Mouse (Mus musculus) bone marrow macrophage, adult 2 months (primary cell): Measurements from ENCODE around the gene Midn. TPM values are rescaled to one million over a fixed set of nuclear protein-coding genes. Genes with fewer than 3 reads are reported as not detected.

Source experiments
- H3K27ac ChIP-seq: 2 replicates; pipeline ENCODE4 v1.5.1; 2012; ENCODE audit warnings: low read depth, low read length; ENCODE audit not compliant: insufficient read depth
- H3K4me1 ChIP-seq: 2 replicates; pipeline ENCODE4 v1.6.1; 2012; ENCODE audit warnings: low read length; ENCODE audit not compliant: control insufficient read depth, insufficient read depth
- H3K4me3 ChIP-seq: 2 replicates; pipeline ENCODE4 v1.5.1; 2012; ENCODE audit warnings: mild to moderate bottlenecking, low read length, moderate library complexity; ENCODE audit not compliant: insufficient read depth
- CTCF ChIP-seq: IDR thresholded peaks from 2 replicates; pipeline ENCODE4 v1.5.1; 2012; ENCODE audit warnings: low read depth, mild to moderate bottlenecking, low read length, moderate library complexity
- POLR2A ChIP-seq: IDR thresholded peaks from 2 replicates; pipeline ENCODE4 v1.6.1; 2012; ENCODE audit warnings: mild to moderate bottlenecking, low read depth, low read length, borderline replicate concordance
- polyA plus RNA-seq: library from polyadenylated mRNA; stranded (reverse); fragments of >200 nt; gene quantifications from 2 replicates; pipeline ENCODE4 v1.2.4, GENCODE M21; 2012; ENCODE audit not compliant: missing spikeins, insufficient read depth, insufficient read length

Gene Midn
- polyA plus RNA-seq, 1 experiment, result 40.5 TPM

DNA sequence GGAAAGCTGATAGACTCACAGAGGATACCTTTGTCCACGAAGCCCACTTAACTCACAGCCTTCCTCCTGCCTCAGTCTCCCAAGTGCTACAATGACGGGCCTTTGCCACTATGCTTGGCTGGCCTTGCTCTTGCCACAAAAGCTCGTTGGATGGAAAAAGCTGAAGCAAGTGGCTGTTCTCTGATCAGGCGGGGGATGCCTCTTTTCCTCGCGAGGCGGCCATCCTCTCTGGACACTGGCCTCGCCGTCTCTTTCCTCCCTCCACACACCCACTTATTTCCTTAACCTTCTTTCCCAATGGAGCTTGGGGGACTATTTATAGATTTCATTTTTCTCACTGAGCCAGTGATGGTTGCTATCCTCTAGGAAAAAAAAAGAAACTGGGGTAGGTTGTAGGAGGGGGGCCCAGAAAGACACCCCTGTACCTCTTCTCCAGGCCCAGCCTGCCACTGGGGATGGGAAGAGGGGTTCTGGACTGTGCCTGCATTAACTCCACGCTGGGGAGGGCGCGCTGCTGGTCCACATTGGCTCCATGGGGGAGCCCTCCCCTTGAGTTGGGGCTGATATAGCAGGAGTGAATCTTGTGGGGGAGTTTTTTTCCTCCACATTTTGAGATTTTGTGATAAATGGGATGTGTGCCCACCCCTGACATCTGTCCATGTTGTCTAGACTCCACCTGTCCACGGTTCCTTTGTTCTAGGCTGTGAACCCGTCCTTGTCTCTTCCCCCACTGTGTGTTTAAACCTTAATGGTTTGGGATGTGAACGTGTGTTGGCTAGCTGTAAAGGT, 9.3 kb downstream of the Midn start:
- Histone ChIP-seq H3K4me3 (no peak overlapping the region), H3K4me1 (peaks cover 59% of the 10 kb centered on the region), H3K27ac (peak overlapping the region; percentile 5; the same call in 1 of the 2 replicates)
- TF ChIP-seq POLR2A, result no peak
- TF ChIP-seq CTCF, result no peak

DNA sequence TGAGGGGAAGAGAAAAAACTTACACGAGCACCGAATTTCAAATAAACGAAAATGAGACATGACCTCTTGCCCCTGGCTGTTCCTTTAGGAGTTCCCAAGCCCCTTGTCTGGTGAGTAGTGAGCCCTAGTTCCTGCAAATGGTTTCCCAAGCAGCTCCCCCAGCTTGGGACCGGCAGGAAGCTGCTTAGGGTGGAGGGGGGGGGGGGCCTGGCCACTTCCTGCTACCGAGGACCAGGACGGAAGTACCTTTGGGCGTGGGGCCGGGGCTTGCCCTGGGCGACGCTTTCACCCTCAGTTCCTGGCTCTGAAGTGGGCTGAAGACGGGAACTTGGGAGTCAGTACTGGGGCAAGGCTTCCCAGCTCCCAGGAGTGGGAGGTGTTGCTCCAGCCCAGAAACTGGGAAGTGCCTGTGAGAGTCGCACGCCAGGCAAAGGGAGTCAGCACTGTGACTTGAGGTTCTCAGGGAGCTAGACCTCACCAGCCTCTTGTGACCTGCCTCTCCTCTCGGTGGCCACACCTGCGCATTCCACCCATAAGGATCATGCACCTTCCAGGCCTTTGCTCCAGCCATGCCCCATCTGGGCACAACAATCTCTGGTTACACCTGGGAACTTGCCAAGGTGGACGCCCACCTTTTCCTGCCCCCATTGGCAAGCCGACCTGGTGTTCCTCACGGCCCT, 10.4 kb downstream of the Midn start:
- no peak for TF ChIP-seq POLR2A
- no peak for TF ChIP-seq CTCF
- Histone ChIP-seq H3K4me3 (peak overlapping the region; percentile 56), H3K27ac (peak overlapping the region; percentile 84), H3K4me1 (peaks cover 62% of the 10 kb centered on the region)

DNA sequence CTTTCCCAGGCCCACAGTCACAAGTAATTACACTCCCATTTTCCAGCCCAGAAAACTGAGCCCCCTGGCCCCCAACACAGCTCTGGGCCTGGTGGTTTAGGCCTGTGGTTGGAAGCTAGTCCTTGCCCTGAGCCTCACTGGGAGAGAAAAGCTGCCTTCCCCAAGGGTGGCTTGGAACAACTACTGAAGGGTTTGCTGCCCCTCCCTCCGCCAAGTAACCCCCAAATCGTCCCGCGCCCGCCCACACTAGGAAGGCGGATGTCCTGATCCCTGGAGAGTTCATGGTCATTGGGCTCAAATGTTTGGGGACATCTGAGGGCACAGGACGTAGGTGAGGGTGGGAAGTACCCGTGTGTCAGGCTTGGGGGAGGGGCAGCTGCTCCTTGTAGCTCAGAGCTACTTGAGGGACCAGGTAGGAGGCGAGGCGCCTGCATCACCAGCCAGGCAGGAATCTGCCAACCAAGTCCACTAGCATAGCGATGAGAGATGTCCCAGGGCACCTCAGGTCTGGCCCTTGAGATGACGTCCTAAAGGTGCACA, 11.0 kb downstream of the Midn start:
- Histone ChIP-seq H3K4me1 (peaks cover 68% of the 10 kb centered on the region), H3K4me3 (peak overlapping the region; percentile 56), H3K27ac (peak overlapping the region; percentile 84)
- no peak for TF ChIP-seq CTCF
- TF ChIP-seq POLR2A, result no peak

DNA sequence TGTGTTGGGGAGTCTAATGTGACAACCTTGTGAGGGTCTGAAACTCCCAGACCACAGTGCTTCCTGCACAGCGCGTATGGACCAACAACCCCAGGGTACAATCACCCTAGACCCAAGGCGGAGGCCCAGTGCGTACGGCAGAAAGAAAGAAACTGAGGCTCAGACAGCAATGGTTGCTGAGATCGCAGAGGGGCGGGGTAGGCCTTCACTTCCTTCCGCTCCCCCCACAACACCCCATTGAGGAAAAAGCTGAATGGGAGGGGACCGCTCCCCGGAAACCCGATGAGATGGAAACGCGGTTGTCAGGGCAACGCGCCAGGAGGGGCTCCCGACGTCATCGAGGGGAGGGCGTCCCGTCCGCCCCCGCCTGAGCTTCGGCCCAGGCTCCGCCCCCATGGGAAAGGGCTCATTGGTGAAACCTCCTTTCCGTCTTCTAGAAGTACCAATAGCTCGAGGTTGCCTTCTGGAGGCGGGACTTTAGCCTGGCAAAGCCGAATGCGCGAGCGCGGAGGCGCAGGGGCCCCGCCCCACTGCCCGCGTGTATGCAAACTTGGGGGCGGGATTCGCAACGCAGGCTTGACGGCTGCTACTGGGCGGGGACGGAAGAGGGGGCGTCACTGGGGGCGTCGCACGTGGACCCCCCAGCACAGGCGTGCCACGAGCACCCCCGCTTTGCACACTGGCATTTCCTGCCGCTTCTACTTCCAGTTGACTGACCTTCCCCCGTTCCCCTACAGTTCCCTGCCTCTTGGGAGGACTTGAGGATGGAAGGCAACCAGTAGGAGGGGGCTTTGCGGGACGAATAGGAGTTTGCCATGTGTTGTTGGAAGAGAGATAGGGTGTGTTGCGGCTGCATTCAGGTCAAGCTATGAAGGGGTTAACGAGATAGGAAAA, 11.7 kb downstream of the Midn start:
- peak overlapping the region; percentile 58 for H3K4me3 ChIP-seq
- peaks cover 69% of the 10 kb centered on the region for H3K4me1 ChIP-seq
- TF ChIP-seq POLR2A (no peak), CTCF (no peak)

DNA sequence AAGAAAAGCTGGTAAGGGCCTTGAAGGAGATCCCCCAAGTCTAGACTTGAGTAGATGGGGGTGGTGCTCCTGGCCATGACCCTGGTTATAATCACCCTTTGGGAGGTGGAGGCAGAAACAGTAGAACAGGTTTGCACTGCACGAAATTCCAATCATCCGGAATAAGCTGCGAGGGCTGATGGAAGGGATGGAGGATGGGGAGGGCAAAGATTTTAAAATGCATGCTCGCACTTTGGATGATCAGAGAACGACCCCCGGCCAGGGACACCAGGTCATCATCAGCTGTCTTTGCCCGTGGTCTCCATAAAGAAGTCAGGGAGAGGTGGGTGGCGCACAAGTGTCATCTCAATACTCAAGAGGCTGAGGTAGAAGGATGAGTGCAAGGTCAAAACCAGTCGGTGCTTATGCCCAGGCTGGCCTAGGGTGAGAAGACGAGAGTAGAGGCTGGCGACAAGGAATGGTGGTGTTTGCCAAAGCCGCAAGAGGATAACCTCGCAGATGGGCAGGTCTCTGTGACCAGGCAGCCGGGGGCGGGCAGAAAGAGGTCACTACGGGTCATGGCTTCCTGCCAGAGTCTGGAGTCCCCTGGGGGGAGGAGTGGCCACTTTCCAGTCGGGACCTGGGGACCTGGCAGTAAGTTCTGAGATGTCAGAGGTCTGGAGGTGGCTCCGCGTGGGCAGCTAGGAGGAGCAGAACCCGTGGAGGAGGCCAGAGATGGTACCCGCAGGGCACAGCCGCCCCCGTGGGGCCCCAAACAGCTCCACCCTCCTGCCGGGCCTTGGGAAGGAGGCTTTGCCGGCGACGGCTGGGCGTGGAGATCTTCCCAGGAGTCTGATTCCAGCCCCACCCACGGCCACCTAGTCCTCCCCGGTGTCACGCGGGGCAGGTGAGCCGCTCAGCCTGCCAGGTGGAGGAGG, 12.6 kb downstream of the Midn start:
- TF ChIP-seq POLR2A, result peak; percentile 35; the same call in 1 of the 2 replicates
- no peak for TF ChIP-seq CTCF
- Histone ChIP-seq H3K4me3 (peak overlapping the region; percentile 58), H3K4me1 (peaks cover 63% of the 10 kb centered on the region), H3K27ac (peak overlapping the region; percentile 74)

More for the DNA sequence above, 11.7 kb downstream of the Midn start:
- peak overlapping the region; percentile 84 for H3K27ac ChIP-seq

DNA sequence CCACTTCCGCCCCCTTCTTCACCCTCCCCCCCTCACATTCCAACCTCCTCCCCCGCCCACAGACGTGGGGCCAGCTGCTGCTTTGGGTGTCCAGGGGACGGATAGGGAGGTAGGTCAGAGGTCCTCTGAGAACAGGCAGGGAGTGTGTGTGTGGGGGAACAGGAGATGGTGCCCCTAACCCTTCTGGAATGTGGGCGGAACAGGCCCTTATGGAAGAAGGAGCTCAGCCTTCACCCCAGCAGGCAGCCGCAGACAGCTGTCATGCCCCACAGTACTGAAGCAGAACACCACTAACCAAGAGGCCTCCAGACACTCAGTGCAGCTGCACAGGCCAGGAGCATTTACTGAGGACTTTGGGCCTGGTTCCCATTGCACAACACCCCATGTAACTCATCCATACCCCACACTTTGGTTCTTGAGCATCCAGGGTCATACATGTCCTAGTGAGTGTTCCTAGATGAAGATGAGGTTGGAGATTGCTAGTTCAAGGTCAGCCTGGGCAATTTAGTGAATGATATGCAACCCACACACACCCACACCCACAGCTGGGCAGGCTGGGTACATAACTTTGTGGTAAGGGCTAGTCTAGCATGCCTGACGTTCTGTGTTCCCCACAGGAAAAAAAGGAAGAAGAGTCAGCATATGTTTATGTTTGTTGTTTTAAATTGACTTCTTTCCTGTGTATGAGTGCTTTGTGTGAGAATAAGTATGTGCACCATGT, 13.6 kb downstream of the Midn start:
- Histone ChIP-seq H3K4me3 (no peak overlapping the region), H3K27ac (peak overlapping the region; percentile 70), H3K4me1 (peaks cover 60% of the 10 kb centered on the region)
- TF ChIP-seq POLR2A (no peak), CTCF (no peak)

DNA sequence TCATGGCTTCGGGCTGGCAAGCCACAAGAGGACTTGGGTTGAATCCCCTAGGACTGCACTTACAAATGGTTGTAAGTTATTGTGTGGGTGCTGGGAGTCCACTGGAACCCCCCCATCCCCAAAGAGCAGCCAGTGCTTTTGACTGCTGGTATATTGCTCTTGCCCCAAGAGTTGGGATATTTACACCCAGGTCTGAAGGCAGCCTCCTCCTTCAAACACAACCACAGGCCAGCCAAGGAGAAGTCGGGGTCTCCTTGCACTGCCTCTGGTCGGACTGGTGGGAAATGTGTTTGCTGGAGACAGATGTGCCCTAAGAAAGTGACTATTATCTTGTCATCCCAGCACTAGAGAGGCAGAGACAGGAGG, 14.2 kb downstream of the Midn start:
- H3K4me1 ChIP-seq, result peaks cover 62% of the 10 kb centered on the region
- peak overlapping the region; percentile 70 for H3K27ac ChIP-seq
- no peak overlapping the region for H3K4me3 ChIP-seq
- TF ChIP-seq CTCF (no peak), POLR2A (no peak)

DNA sequence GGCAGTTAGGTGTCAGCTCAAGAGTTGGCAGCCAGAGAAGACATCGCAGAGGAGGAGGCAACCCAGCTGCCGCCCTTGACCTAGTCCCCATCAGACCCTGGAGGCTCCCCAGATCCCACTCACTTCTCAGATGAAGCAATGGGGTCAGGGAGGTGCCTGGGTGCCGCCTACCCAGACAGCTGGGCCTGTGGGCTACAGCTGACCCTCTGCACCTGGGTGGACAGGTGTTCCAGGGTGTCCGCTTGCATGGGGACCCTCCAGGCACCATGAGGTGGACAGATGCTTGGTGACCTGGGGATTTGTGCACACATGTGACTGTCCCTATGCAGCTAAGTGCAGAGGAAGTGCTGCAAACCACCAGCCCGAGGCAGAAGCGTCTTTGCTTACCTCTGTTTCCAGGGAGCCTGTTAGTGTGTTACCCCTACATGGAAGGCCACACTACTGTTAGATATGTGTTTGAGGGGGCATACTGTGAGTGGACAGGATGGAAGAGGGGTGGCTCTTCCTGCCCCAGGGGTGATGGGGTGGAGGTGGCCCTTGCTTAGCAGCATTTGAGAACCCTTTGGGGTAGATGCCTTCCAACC, 14.7 kb downstream of the Midn start:
- no peak overlapping the region for H3K4me3 ChIP-seq
- peak overlapping the region; percentile 70 for H3K27ac ChIP-seq
- peaks cover 59% of the 10 kb centered on the region for H3K4me1 ChIP-seq
- TF ChIP-seq CTCF, result no peak
- no peak for TF ChIP-seq POLR2A
